Mouse (Mus musculus) spleen, postnatal 36 days (tissue): ENCODE data around the gene Trpm5.

Experiments
- DNase-seq, 2 experiments: peaks; one replicate each; pipeline ENCODE4 v3.0.0; 2022; ENCODE audit warnings: low spot score in 2 of 2, mixed read lengths in 1 of 2

Trpm5 gene

DNA sequence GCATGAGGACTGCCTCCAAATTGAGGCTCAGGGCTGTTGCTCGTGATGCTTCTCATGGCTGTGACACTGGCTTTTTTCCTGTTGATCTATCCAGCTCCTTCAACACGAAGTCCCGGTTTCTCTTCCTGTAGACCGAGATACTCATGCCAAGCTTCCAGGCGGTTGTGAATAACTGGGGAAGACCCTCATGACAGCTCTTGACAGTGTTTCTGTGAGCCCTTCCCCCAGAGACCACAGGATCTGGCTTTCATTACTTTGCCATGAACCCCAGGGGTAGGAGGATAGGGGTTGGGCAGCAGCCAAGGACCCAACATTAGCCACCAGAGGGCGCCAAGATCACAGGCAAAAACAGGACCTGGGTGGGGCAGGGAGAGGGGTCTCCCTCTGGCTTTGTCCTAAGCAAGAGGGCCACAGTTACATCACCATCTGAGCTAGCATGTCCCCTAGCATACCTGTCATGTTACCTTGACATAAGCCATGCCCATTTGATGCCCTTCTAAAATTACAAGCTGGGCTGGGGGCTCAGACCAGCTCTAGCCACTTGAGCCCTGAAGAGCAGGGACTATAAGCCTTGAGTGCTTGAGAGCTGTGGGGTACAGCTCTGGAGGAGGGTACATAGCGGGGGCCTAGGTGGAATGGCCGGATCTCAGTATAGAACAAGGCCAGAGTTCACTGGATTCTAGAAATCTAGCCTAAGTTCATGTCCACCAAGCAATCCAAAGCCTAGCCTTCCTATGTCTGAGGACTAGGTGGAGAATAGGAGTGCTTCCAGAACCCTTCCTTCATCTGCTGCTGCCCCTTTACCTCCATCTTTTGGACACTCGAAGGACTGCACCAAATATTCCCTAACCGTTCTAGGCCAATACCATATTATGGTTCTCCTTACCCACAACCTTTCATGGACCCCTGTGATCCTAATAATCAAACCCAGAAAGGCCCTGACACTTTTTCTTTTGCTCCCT lies at the start of gene Trpm5:
Trpm5 (minus strand) TSS at position 51 of the 962 bp plus-strand sequence.
- DNase-seq, result peak in 1 of 2 experiments; percentile 25

GRCm38 (mm10) chr7:143142680-143143079 lies 48.2 kb upstream of the Trpm5 start:
- DNase-seq, result no peak

DNA sequence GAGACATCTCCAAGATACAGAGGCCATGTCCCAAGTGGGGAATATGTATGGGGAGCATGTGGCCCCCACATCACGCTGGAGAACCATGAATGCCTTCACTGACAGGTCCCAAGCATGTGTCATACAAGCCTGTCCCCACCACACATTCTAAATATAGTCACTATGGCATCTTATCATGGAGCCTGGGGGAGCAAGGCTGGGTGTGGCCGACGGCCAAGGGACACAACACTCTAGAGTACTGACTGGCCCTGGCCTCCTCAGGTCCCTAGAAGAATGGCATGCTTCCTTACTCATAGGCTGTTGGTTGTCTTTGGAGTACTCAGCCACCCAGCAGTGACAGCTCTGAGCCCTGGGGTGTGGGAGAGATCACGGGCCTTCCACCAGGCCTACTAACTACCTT lies 45.5 kb upstream of the Trpm5 start:
- DNase-seq, result no peak

- peak in 1 of 2 experiments; percentile 7 for DNase-seq
Observed at GRCm38 (mm10) chr7:143138789-143139188, 44.3 kb upstream of the Trpm5 start.

DNA sequence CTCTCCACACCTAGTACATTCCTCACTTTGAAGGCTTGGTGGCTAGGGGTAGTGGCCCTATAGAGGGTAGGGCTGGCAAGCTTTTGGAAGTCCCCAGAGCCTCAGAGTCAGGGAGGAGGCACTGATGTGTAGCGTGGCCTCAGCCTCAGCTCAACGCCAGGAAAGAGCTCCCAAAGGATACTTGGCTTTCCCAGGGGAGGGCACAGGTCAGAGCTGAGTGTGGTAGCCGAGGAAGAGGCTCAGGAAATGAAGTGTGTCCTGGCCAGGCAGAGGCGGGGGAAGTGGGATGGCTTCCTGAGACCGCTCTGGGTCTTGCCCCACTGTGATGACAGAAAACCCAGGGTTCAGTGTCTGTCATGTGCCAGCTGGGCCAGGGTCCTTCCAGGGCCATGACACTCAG lies 42.1 kb upstream of the Trpm5 start:
- no peak for DNase-seq

- no peak for DNase-seq
Observed at GRCm38 (mm10) chr7:143136125-143136524, 41.7 kb upstream of the Trpm5 start.

DNA sequence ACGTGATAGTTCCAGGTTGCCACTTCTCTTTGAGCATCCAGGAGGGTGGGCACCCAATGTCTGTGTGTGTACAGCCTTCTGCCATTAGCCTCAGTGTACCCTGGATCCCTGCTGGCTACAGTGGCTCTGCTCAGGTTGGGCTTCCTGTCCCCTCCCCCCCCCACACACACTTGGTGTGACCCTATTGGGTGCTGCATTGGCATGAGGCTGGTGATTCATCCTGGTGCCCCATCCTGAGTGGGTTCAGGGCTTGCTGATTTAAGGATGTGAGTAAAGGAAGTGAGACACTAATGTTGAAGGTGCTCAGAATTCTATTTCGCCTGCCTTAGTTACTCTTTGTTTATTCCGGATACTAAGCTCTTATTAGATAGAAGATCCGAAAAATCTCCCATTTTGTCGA lies 38.4 kb upstream of the Trpm5 start:
- DNase-seq, result no peak

DNA sequence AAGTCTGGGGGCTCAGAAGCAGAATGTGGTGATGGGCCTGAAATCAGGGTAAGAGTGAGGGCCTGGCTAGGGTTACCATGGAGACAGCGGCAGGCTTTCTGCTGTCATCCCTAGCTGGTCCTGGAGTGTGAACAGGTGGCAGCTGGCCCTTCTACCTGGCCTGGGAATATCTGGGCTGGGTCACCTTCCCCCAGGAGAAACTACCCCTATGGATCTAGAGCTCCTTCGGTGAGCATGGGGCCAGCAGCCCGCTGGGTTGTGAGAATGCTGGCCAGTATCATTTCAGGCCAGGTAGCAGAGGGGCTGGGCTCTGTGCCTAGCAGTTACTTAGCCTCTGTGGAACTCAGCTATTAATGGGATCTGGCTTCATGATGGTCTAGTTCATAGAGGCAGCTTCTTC lies 30.5 kb upstream of the Trpm5 start:
- DNase-seq, result no peak

DNA sequence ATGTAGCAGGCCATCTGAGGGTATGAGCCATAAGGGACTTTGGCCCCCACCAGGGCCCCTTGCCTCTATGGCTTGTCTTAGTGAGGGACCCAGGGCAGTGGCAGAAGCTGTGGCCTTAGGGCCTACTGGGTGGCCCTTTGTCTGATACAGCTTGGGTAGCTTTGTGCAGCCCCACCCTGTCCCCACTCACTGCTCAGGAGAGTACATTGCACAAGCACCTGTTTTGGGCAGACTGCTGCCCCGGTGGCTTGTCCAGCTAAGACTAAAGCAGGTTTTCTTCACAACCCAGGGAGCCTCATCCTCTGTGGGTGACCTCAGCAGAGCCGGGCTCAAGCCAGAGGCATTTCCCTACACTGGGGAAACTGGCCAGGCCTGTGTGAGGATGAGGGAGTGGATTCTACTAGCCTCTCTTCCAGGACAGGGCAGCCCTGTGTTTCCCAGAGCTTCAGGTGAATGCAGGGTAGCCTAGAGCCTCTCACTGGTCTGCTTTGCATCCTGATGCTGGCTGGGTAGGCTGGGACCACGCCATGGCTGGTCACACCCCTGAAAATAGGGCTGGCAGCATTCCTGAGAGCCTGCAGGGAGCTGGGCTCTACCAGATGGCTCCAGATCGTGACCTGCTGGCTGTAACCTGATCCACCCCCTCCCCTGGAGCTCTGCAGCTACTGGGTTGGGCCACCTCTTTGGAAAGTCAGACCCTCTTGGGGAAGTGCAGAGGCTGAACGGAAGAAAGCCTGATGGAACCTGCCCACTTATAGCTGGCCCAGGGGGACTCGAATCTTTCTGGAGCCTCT lies 29.6 kb upstream of the Trpm5 start:
- no peak for DNase-seq

DNA sequence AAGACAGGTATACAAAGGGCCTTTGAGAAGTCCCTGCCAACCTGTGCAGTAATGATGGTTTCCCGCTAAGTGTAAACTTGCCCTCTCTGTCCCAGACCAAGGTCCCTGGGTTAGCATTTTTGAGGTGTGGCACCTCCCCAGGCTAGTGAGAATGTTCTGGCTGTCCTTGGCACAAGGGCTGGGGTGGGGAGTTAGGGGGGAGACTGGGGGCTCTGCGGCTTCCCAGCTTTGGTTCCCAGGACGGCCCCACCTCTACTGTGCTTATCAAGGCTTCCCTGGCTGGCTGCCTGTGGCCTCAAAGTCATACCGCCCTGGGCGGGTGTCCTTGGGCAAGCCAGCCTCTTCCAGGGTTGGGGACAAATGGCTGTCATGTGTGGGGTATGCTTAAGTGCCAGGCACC lies 27.7 kb upstream of the Trpm5 start:
- DNase-seq, result no peak

- no peak for DNase-seq
Observed at GRCm38 (mm10) chr7:143119826-143120225, 25.4 kb upstream of the Trpm5 start.

GRCm38 (mm10) chr7:143119407-143119806 lies 25.0 kb upstream of the Trpm5 start:
- no peak for DNase-seq

GRCm38 (mm10) chr7:143116521-143116920 lies 22.1 kb upstream of the Trpm5 start:
- DNase-seq, result no peak

DNA sequence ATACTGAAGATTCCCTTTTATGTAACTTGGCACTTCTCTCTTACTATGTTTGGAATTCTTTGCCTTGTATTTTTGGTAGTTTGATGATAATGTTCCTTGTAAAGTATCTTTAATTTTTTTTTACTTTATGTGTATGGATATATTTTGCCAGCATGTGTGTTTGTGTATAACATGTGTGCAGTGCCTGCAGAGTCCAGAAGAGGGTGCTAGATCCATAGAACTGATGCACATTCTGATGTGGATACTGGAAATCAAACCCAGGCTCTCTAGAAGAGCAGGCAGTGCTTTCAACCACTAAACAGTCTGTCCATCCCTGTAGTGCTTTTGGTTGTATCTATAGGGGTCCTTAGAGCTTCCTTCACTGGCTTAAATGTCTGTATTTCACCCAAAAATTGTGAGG lies 20.3 kb upstream of the Trpm5 start:
- DNase-seq, result no peak

- DNase-seq, result no peak
Observed at GRCm38 (mm10) chr7:143112395-143112794, 18.0 kb upstream of the Trpm5 start.

- no peak for DNase-seq
Observed at GRCm38 (mm10) chr7:143111719-143112118, 17.3 kb upstream of the Trpm5 start.

DNA sequence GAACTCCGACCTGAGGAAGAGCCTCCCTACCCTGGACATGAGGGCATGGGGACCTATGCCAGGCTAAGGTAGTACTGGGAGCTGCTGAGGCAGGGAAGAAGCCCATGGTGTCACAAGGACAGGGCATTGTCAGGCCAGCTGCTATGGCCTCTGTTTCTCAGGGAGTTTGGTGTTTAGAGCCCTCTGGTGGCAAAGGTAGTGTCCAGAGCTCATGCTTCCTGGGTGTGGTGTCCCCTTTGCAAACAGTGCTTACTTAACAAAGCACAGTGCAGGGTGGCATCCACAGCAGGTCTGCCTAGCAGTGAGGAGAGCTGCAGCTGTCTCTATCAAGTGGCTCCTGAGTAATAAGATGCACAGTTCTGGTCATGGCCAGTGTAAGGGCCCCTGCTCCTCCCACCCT lies 16.4 kb upstream of the Trpm5 start:
- DNase-seq, result no peak

DNA sequence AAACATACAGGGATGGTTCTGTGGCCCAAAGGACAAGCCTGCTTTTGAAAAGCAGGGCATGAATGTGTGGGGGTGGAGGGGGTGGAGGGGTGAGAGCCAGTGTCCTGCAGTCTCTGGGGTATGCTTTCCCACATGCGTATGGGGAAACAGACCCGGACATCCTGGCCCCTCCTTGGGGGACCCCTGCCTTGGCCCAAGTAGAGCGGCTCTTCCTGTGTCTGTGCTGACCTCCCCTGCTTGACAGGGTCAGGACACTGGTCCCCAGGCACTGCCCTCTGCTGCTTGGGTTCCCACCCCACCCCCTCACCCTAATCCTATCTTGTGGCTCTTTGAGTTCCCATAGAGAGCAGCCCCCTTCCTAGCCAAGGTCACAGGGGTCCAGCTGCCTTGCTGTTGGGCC lies 15.3 kb upstream of the Trpm5 start:
- no peak for DNase-seq

DNA sequence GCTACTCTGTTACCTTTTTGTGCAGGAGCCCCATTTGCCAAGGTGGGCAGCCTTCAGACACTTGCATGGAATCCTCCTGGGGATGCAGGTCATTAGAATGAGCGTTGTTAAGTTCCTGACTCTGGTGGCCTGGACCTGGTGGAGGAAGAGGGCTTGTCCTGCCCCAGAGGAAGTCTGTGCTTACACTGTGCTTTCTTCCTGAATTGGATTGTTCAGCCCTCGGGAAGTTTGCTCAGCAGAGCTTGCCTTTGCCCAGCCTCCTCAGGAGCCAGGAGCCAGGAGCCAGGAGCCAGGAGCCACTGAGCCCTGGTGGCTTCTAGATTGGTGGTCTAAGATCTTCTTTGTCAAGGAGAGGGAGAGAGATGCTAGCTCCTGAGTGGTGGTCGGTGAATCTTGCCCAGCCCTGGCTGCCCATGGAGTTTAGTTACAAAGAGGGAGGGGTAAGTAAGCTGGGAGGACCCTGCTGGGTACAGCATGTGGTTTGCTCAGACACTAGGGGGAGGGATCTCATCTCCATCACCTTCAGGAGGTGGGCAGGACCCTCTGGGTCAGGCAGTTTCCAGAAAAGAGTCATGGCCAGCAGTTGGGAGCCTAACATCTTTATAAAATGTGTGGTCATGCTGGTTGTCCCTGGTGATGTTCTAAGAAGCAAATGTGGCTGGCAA lies 14.7 kb upstream of the Trpm5 start:
- no peak for DNase-seq

GRCm38 (mm10) chr7:143108200-143108599 lies 13.8 kb upstream of the Trpm5 start:
- no peak for DNase-seq

- no peak for DNase-seq
Observed at GRCm38 (mm10) chr7:143106672-143107465, 12.4 kb upstream of the Trpm5 start.
